Mouse (Mus musculus) erythroblast, embryonic 14.5 days (primary cell): ENCODE results near the gene Hebp1.

Source experiments
- GATA1 ChIP-seq: IDR thresholded peaks from 2 replicates; pipeline ENCODE4 v1.6.1; 2012; ENCODE audit warnings: low read length, inconsistent platforms, mixed read lengths
- TAL1 ChIP-seq: IDR thresholded peaks from 3 replicates; pipeline ENCODE4 v1.6.1; 2012; ENCODE audit warnings: low read length, inconsistent platforms, mixed read lengths

GRCm38 (mm10) chr6:135145976-135146375 lies 51.8 kb downstream of the Hebp1 start:
- TF ChIP-seq GATA1 (no peak), TAL1 (no peak)
